Mouse (Mus musculus) MEL (cell line): ENCODE measurements around the gene Tulp1. TPM values are rescaled to one million over a fixed set of nuclear protein-coding genes. Genes with fewer than 3 reads are reported as not detected.

ENCODE experiments used
- DNase-seq: peaks from one replicate; pipeline ENCODE4 v3.0.0; 2011; ENCODE audit warnings: low read depth, low spot score
- H3K27ac ChIP-seq: 2 replicates; pipeline ENCODE4 v1.5.1; 2012; ENCODE audit warnings: low read depth, mild to moderate bottlenecking, control low read depth, low read length, moderate library complexity; ENCODE audit not compliant: control insufficient read depth
- H3K27me3 ChIP-seq, 2 experiments: fragments of 150-350 bp in 1 of 2; sonication (generic) in 1 of 2; 2 replicates each; pipeline ENCODE4 v1.6.1; 2012; ENCODE audit warnings: low read length in 2 of 2, mild to moderate bottlenecking in 2 of 2, improper control_type of control experiment in 1 of 2, moderate library complexity in 1 of 2; ENCODE audit not compliant: insufficient read depth in 2 of 2, control insufficient read depth in 1 of 2
- H3K36me3 ChIP-seq, 2 experiments: 2 replicates each; pipeline ENCODE4 v1.6.1; 2012 to 2014; ENCODE audit warnings: low read length in 2 of 2, improper control_type of control experiment in 1 of 2, inconsistent platforms in 1 of 2, mild to moderate bottlenecking in 1 of 2; ENCODE audit not compliant: insufficient read depth in 2 of 2, control insufficient read depth in 1 of 2
- H3K4me1 ChIP-seq, 2 experiments: fragments of 150-350 bp in 1 of 2; sonication (generic) in 1 of 2; 2 replicates each; pipeline ENCODE4 v1.6.1; 2012; ENCODE audit warnings: low read length in 2 of 2, improper control_type of control experiment in 1 of 2, mild to moderate bottlenecking in 1 of 2; ENCODE audit not compliant: insufficient read depth in 2 of 2, control insufficient read depth in 1 of 2
- H3K4me3 ChIP-seq, 2 experiments: fragments of 150-350 bp in 1 of 2; sonication (generic) in 1 of 2; 2 replicates each; pipeline ENCODE4 v1.5.1; 2012; ENCODE audit warnings: low read depth in 2 of 2, low read length in 2 of 2, mild to moderate bottlenecking in 2 of 2, moderate library complexity in 2 of 2, control low read depth in 1 of 2, improper control_type of control experiment in 1 of 2; ENCODE audit not compliant: control insufficient read depth in 1 of 2, insufficient read depth in 1 of 2
- H3K79me2 ChIP-seq: 2 replicates; pipeline ENCODE4 v1.6.1; 2012; ENCODE audit warnings: mild to moderate bottlenecking, low read length, moderate library complexity; ENCODE audit not compliant: control insufficient read depth, poor library complexity, insufficient read depth
- H3K9ac ChIP-seq: 2 replicates; pipeline ENCODE4 v1.6.1; 2012; ENCODE audit warnings: low read depth, mild to moderate bottlenecking, control low read depth, low read length, moderate library complexity; ENCODE audit not compliant: control insufficient read depth, poor library complexity, severe bottlenecking
- H3K9me3 ChIP-seq: fragments of 150-350 bp; sonication (generic); replicated peaks from 2 replicates; pipeline ENCODE4 v1.6.1; 2012; ENCODE audit warnings: mild to moderate bottlenecking, low read length, improper control_type of control experiment, moderate library complexity; ENCODE audit not compliant: insufficient read depth
- BHLHE40 ChIP-seq: IDR thresholded peaks from 2 replicates; pipeline ENCODE4 v1.6.1; 2012; ENCODE audit warnings: low read depth, mild to moderate bottlenecking, inconsistent platforms, low read length, improper control_type of control experiment, borderline replicate concordance
- CHD1 ChIP-seq: IDR thresholded peaks from 2 replicates; pipeline ENCODE4 v1.6.1; 2012; ENCODE audit warnings: low read depth, mild to moderate bottlenecking, inconsistent platforms, low read length, improper control_type of control experiment
- CHD2 ChIP-seq: IDR thresholded peaks from 2 replicates; pipeline ENCODE4 v1.6.1; 2011; ENCODE audit warnings: low read length, improper control_type of control experiment
- CTCF ChIP-seq, 3 experiments: IDR thresholded peaks in 2 of 3; conservative IDR thresholded peaks in 1 of 3; 2 replicates each; pipeline ENCODE4 v1.5.1; 2011 to 2012; ENCODE audit warnings: low read length in 3 of 3, low read depth in 2 of 3, mild to moderate bottlenecking in 2 of 3, improper control_type of control experiment in 1 of 3, inconsistent platforms in 1 of 3, mixed read lengths in 1 of 3, moderate library complexity in 1 of 3; ENCODE audit not compliant: control insufficient read depth in 1 of 3, insufficient read depth in 1 of 3, poor library complexity in 1 of 3, severe bottlenecking in 1 of 3
- EP300 ChIP-seq, 2 experiments: IDR thresholded peaks; 2 replicates each; pipeline ENCODE4 v1.6.1; 2011; ENCODE audit warnings: improper control_type of control experiment in 2 of 2, low read length in 2 of 2, low read depth in 1 of 2, mild to moderate bottlenecking in 1 of 2
- GABPA ChIP-seq: IDR thresholded peaks from 2 replicates; pipeline ENCODE4 v1.6.1; 2012; ENCODE audit warnings: low read depth, mild to moderate bottlenecking, inconsistent platforms, low read length, improper control_type of control experiment, moderate library complexity
- HCFC1 ChIP-seq: IDR thresholded peaks from 2 replicates; pipeline ENCODE4 v1.6.1; 2012; ENCODE audit warnings: low read depth, mild to moderate bottlenecking, inconsistent platforms, low read length, improper control_type of control experiment, moderate library complexity
- JUND ChIP-seq: IDR thresholded peaks from 2 replicates; pipeline ENCODE4 v1.6.1; 2011; ENCODE audit warnings: low read depth, mild to moderate bottlenecking, improper control_type of control experiment, low read length
- MAX ChIP-seq: IDR thresholded peaks from 2 replicates; pipeline ENCODE4 v1.6.1; 2011; ENCODE audit warnings: low read length, improper control_type of control experiment
- MEF2A ChIP-seq: IDR thresholded peaks from 2 replicates; pipeline ENCODE4 v1.6.1; 2014; ENCODE audit warnings: low read depth, mild to moderate bottlenecking, inconsistent platforms, low read length, improper control_type of control experiment; ENCODE audit not compliant: poor library complexity, insufficient replicate concordance, severe bottlenecking; ENCODE audit errors: extremely low read depth
- MYC ChIP-seq: IDR thresholded peaks from 2 replicates; pipeline ENCODE4 v1.6.1; 2011; ENCODE audit warnings: low read depth, mild to moderate bottlenecking, low read length, improper control_type of control experiment, moderate library complexity
- NRF1 ChIP-seq: IDR thresholded peaks from 2 replicates; pipeline ENCODE4 v1.6.1; 2014; ENCODE audit warnings: low read depth, mild to moderate bottlenecking, inconsistent platforms, low read length, improper control_type of control experiment, moderate library complexity; ENCODE audit not compliant: poor library complexity, insufficient read depth, severe bottlenecking
- POLR2AphosphoS2 ChIP-seq: IDR thresholded peaks from 2 replicates; pipeline ENCODE4 v1.6.1; 2011; ENCODE audit warnings: low read length, improper control_type of control experiment
- RAD21 ChIP-seq: IDR thresholded peaks from 2 replicates; pipeline ENCODE4 v1.6.1; 2011; ENCODE audit warnings: mild to moderate bottlenecking, low read depth, low read length, improper control_type of control experiment
- RCOR1 ChIP-seq: IDR thresholded peaks from 2 replicates; pipeline ENCODE4 v1.6.1; 2012; ENCODE audit warnings: low read depth, mild to moderate bottlenecking, inconsistent platforms, low read length, improper control_type of control experiment
- SIN3A ChIP-seq: IDR thresholded peaks from 2 replicates; pipeline ENCODE4 v1.6.1; 2012; ENCODE audit warnings: low read length, improper control_type of control experiment, inconsistent platforms
- SMC3 ChIP-seq: IDR thresholded peaks from 2 replicates; pipeline ENCODE4 v1.6.1; 2011; ENCODE audit warnings: low read depth, low read length, improper control_type of control experiment
- TCF12 ChIP-seq: IDR thresholded peaks from 2 replicates; pipeline ENCODE4 v1.6.1; 2014; ENCODE audit warnings: low read depth, mild to moderate bottlenecking, inconsistent platforms, low read length, improper control_type of control experiment, moderate library complexity
- UBTF ChIP-seq: IDR thresholded peaks from 2 replicates; pipeline ENCODE4 v1.6.1; 2012; ENCODE audit warnings: low read depth, mild to moderate bottlenecking, inconsistent platforms, low read length, improper control_type of control experiment, moderate library complexity, borderline replicate concordance; ENCODE audit not compliant: insufficient read depth
- USF1 ChIP-seq: IDR thresholded peaks from 2 replicates; pipeline ENCODE4 v1.6.1; 2014; ENCODE audit warnings: low read depth, mild to moderate bottlenecking, inconsistent platforms, low read length, improper control_type of control experiment, moderate library complexity
- ZC3H11A ChIP-seq: IDR thresholded peaks from 2 replicates; pipeline ENCODE4 v1.6.1; 2012; ENCODE audit warnings: low read depth, mild to moderate bottlenecking, inconsistent platforms, low read length, improper control_type of control experiment
- ZMIZ1 ChIP-seq: IDR thresholded peaks from 2 replicates; pipeline ENCODE4 v1.6.1; 2012; ENCODE audit warnings: low read depth, mild to moderate bottlenecking, inconsistent platforms, low read length, improper control_type of control experiment, moderate library complexity
- ZNF384 ChIP-seq: IDR thresholded peaks from 2 replicates; pipeline ENCODE4 v1.6.1; 2012; ENCODE audit warnings: low read depth, mild to moderate bottlenecking, inconsistent platforms, low read length, improper control_type of control experiment
- polyA plus RNA-seq, 2 experiments: library from polyadenylated mRNA; stranded (reverse) in 1 of 2; unstranded in 1 of 2; fragments of >175 nt in 1 of 2; fragments of >200 nt in 1 of 2; gene quantifications; 2 replicates each; pipeline versions ENCODE4 v1.2.1 to v1.2.4; 2012; ENCODE audit warnings: low replicate concordance in 2 of 2, low read depth in 1 of 2; ENCODE audit not compliant: insufficient read length in 2 of 2, insufficient read depth in 1 of 2, missing spikeins in 1 of 2
- total RNA-seq: library from RNA; depleted of rRNA; stranded (reverse); fragments of 300-350 nt; gene quantifications from 2 replicates; pipeline ENCODE4 v1.2.3, GENCODE M21; 2012

Gene Tulp1
- total and polyA plus RNA-seq, 3 experiments: 0.23 to 2.4 TPM; not detected in 1

- no peak overlapping the region for H3K4me3 ChIP-seq
- DNase-seq: peak; percentile 77
- H3K27me3 ChIP-seq: no peaks in the 10 kb centered on the region
- H3K9me3 ChIP-seq: no peaks in the 10 kb centered on the region
- no peaks in the 10 kb centered on the region for H3K79me2 ChIP-seq
- no peak overlapping the region for H3K27ac ChIP-seq
- H3K4me1 ChIP-seq: no peaks in the 10 kb centered on the region
- no peak overlapping the region for H3K9ac ChIP-seq
- H3K36me3 ChIP-seq: no peaks in the 10 kb centered on the region
- no peak for TF ChIP-seq RCOR1
- peak; percentile 45 for TF ChIP-seq RAD21
- peak; percentile 91 for TF ChIP-seq SMC3
- TF ChIP-seq HCFC1: no peak
- TF ChIP-seq CTCF (IDR thresholded peaks at IDR 0.05 in 2 of 3, conservative IDR thresholded peaks at IDR 0.05 in 1 of 3; ENCODE audit: control insufficient read depth in 1 of 3, insufficient read depth in 1 of 3, low read depth in 2 of 3, low read length in 3 of 3, poor library complexity in 1 of 3, severe bottlenecking in 1 of 3): peak; percentile 84 to 96 (median 94)
- TF ChIP-seq, all 39 proteins: peak for 3
Observed at GRCm38 (mm10) chr17:28386150-28386905, 21.3 kb upstream of the Tulp1 start.

- H3K27ac ChIP-seq: no peak overlapping the region
- H3K4me3 ChIP-seq: no peak overlapping the region
- H3K27me3 ChIP-seq: no peaks in the 10 kb centered on the region
- peak; percentile 85 for DNase-seq
- H3K4me1 ChIP-seq: no peaks in the 10 kb centered on the region
- H3K36me3 ChIP-seq: no peaks in the 10 kb centered on the region
- H3K9ac ChIP-seq: no peak overlapping the region
- TF ChIP-seq EP300 (IDR thresholded peaks at IDR 0.05; ENCODE audit: low read depth in 1 of 2, low read length in 2 of 2) (no peak), CTCF (IDR thresholded peaks at IDR 0.05 in 2 of 3, conservative IDR thresholded peaks at IDR 0.05 in 1 of 3; ENCODE audit: control insufficient read depth in 1 of 3, insufficient read depth in 1 of 3, low read depth in 2 of 3, low read length in 3 of 3, poor library complexity in 1 of 3, severe bottlenecking in 1 of 3) (peak; percentile 58 to 71 (median 64)), RAD21 (peak; percentile 51), ZC3H11A (peak; percentile 46), SMC3 (peak; percentile 57)
- no peaks in the 10 kb centered on the region for H3K9me3 ChIP-seq
- H3K79me2 ChIP-seq: no peaks in the 10 kb centered on the region
Observed at GRCm38 (mm10) chr17:28384298-28384697, 19.3 kb upstream of the Tulp1 start.

DNA sequence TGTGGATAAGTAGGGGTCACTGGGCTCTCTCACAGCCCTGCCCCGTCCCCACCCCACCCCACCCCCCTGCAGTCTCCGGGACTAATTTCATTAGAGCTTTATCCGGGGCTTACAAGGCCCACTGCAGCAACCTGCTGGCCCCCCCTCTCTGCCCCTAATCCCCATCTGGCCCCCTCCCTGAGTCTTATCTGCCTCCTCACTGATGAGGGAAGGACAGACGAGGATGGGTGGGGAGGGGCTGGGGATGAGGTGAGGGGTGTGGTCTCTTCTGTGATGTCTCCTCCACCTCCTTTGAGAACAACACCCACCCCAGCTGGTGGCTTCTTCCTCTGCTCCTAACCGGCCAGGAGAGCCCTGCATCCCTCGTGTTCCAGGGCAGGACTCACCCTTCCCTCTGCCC, 15.2 kb upstream of the Tulp1 start:
- Histone ChIP-seq H3K79me2 (no peaks in the 10 kb centered on the region), H3K27ac (no peak overlapping the region), H3K36me3 (peaks cover 0 to 9% of the 10 kb centered on the region in 2 experiments; a peak in 2 of 4 replicates), H3K27me3 (no peaks in the 10 kb centered on the region), H3K4me3 (no peak overlapping the region), H3K9me3 (no peaks in the 10 kb centered on the region), H3K4me1 (peaks cover 0 to 13% of the 10 kb centered on the region in 2 experiments; a peak in 2 of 4 replicates), H3K9ac (no peak overlapping the region)
- TF ChIP-seq GABPA (no peak), RCOR1 (no peak), ZMIZ1 (no peak), POLR2AphosphoS2 (no peak), NRF1 (no peak), MYC (no peak), RAD21 (no peak), USF1 (no peak), ZNF384 (no peak), CHD2 (no peak), CHD1 (no peak), MAX (no peak), SIN3A (no peak), JUND (no peak), MEF2A (no peak), BHLHE40 (no peak), HCFC1 (no peak), TCF12 (no peak), UBTF (no peak)
- DNase-seq: no peak
